24 mouse cellular contexts compared by ENCODE assay signal in genomic region chr11:88251295-88251694, GRCm38 (mm10). TPM values are rescaled to one million over a fixed set of nuclear protein-coding genes. Genes with fewer than 3 reads are reported as not detected.
DNase-seq lines count a peak whose midpoint lies in the region; ATAC-seq and TF ChIP-seq lines count a peak whose summit lies in the region.
"Had no signal": no experiment of that assay in that cellular context is flagged by ENCODE, and none has a peak within 500 bp of the region (broad histone marks: within the 10 kb centered on the region; RNA-seq: fewer than 3 reads in every experiment).

No protein-coding gene starts in this region.

- no peak for ATAC-seq in heart, embryonic 13.5 days (ENCODE audit: extremely low read depth, insufficient number of reproducible peaks, low FRiP score, low TSS enrichment)
- ATAC-seq in heart, postnatal 0 days (ENCODE audit: insufficient read depth, low read depth): no peak
- no peak for ATAC-seq in neural tube, embryonic 11.5 days (ENCODE audit: insufficient read depth, low FRiP score, low TSS enrichment)
- ATAC-seq: activated CD4-positive, CD25-positive, alpha-beta regulatory T cell, adult 4 months; Patski had no signal

- intact Hi-C loops in heart, postnatal 36 days (cut with DNase I): loop anchor here (1.0 kb wide), 1 partner anchor 161 kb away; no protein-coding TSS in a partner anchor
- intact Hi-C loops in left cerebral cortex, postnatal 36 days (cut with DNase I): loop anchor here (5.0 kb wide), 2 partner anchors 161 to 476 kb away; no protein-coding TSS in a partner anchor

- H3K36me3 ChIP-seq in heart, embryonic 13.5 days: no peaks in the 10 kb centered on the region
- H3K36me3 ChIP-seq in heart, postnatal 0 days (replicated peaks; ENCODE audit: control insufficient read depth, insufficient read depth, low read length): no peaks in the 10 kb centered on the region
- no peaks in the 10 kb centered on the region for H3K36me3 ChIP-seq in neural tube, embryonic 11.5 days (ENCODE audit: control insufficient read depth, insufficient read depth, low read length)
- H3K36me3 ChIP-seq: embryonic facial prominence, embryonic 12.5 days; forebrain, embryonic 15.5 days; hindbrain, embryonic 15.5 days had no signal

- H3K9ac ChIP-seq in heart, embryonic 13.5 days: no peak overlapping the region; the same call in 1 of the 2 replicates
- H3K9ac ChIP-seq in heart, postnatal 0 days (replicated peaks; ENCODE audit: low read depth, low read length): no peak overlapping the region
- H3K9ac ChIP-seq in neural tube, embryonic 11.5 days (ENCODE audit: low read length): no peak overlapping the region
- H3K9ac ChIP-seq: embryonic facial prominence, embryonic 12.5 days; hindbrain, embryonic 15.5 days had no signal

- H3K27ac ChIP-seq in heart, embryonic 13.5 days (replicated peaks): peak overlapping the region; percentile 85
- peak overlapping the region; percentile 68 for H3K27ac ChIP-seq in heart, postnatal 0 days (ENCODE audit: low read depth)
- 0 out of 2 replicates have a peak overlapping the region, but pooled peaks have one; percentile 0 for H3K27ac ChIP-seq in neural tube, embryonic 11.5 days (ENCODE audit: low read depth, low read length)
- H3K27ac ChIP-seq: embryonic facial prominence, embryonic 12.5 days; forebrain, embryonic 15.5 days; heart, adult 2 months had no signal

- TF ChIP-seq EP300 in heart, postnatal 0 days (IDR thresholded peaks at IDR 0.05; ENCODE audit: low read depth): no peak

- H3K9me3 ChIP-seq in heart, embryonic 13.5 days: no peaks in the 10 kb centered on the region
- no peaks in the 10 kb centered on the region for H3K9me3 ChIP-seq in heart, postnatal 0 days (replicated peaks; ENCODE audit: control insufficient read depth, low read length)
- no peaks in the 10 kb centered on the region for H3K9me3 ChIP-seq in neural tube, embryonic 11.5 days (ENCODE audit: control insufficient read depth, low read length)
- H3K9me3 ChIP-seq: embryonic facial prominence, embryonic 12.5 days; forebrain, embryonic 15.5 days; hindbrain, embryonic 15.5 days had no signal

- WGBS in heart, embryonic 13.5 days: 80% methylated on average over 7 of the region's 7 CpGs
- WGBS in heart, postnatal 0 days: 79% methylated on average over 7 of the region's 7 CpGs
- 51% methylated on average over 7 of the region's 7 CpGs for WGBS in neural tube, embryonic 11.5 days

- no peak for DNase-seq in heart, postnatal 36 days
- no peak for DNase-seq in heart, postnatal 0 days (ENCODE audit: low spot score)
- no peak for DNase-seq in heart, adult 8-10 months (ENCODE audit: low spot score)
- no peak for DNase-seq in neural tube, embryonic 11.5 days (ENCODE audit: low spot score)
- DNase-seq in neural tube, embryonic 10.5 days (ENCODE audit: extremely low spot score, low spot score): no peak
- no peak for DNase-seq in left cerebral cortex, postnatal 36 days (ENCODE audit: low spot score in 2 of 2)
- DNase-seq: adrenal gland, postnatal 14 days; cerebellum, adult 11-12 months; cerebellum, adult 9-10 months; cerebellum, postnatal 25 days; gastrocnemius, postnatal 36 days had no signal

- H3K4me1 ChIP-seq in heart, embryonic 13.5 days: peaks cover 53% of the 10 kb centered on the region
- peaks cover 20% of the 10 kb centered on the region for H3K4me1 ChIP-seq in heart, postnatal 0 days (ENCODE audit: control insufficient read depth, insufficient read depth)
- peaks cover 35% of the 10 kb centered on the region for H3K4me1 ChIP-seq in neural tube, embryonic 11.5 days (ENCODE audit: control insufficient read depth, insufficient read depth, low read length)

- no peak for TF ChIP-seq CTCF in heart, postnatal 0 days (IDR thresholded peaks at IDR 0.05; ENCODE audit: low read depth)

- no peaks in the 10 kb centered on the region for H3K27me3 ChIP-seq in heart, embryonic 13.5 days (replicated peaks)
- no peaks in the 10 kb centered on the region for H3K27me3 ChIP-seq in heart, postnatal 0 days (ENCODE audit: control insufficient read depth, insufficient read depth, low read length)
- no peaks in the 10 kb centered on the region for H3K27me3 ChIP-seq in neural tube, embryonic 11.5 days (ENCODE audit: control insufficient read depth, insufficient read depth, low read length)
- H3K27me3 ChIP-seq: embryonic facial prominence, embryonic 12.5 days; hindbrain, embryonic 15.5 days; Patski had no signal

- H3K4me3 ChIP-seq in heart, embryonic 13.5 days: no peak overlapping the region
- no peak overlapping the region for H3K4me3 ChIP-seq in heart, postnatal 0 days (ENCODE audit: low read depth, low read length)
- no peak overlapping the region for H3K4me3 ChIP-seq in neural tube, embryonic 11.5 days (ENCODE audit: low read depth, low read length)
- H3K4me3 ChIP-seq: embryonic facial prominence, embryonic 12.5 days; heart, adult 2 months had no signal

- no peak overlapping the region for H3K4me2 ChIP-seq in heart, embryonic 13.5 days
- H3K4me2 ChIP-seq in heart, postnatal 0 days (ENCODE audit: low read depth, low read length): no peak overlapping the region
- H3K4me2 ChIP-seq in neural tube, embryonic 11.5 days (ENCODE audit: low read depth): no peak overlapping the region

RNA-seq across cellular contexts. Expression of gene Ccdc182, which starts 42.6 kb away (rescaled TPM):
- 0.11 TPM in 1 of 2 replicates, not detected in the other for polyA plus RNA-seq in heart, embryonic 13.5 days (2015; fragmentation: Nextera tagmentation; extraction: Ambion mirVana)
- total RNA-seq in heart, postnatal 36 days (2021): not detected
- total RNA-seq in heart, postnatal 0 days (2014; rRNA removed; ENCODE audit: low replicate concordance): not detected in 2 replicates
- not detected in 2 replicates for polyA plus RNA-seq in heart, postnatal 0 days (2015; fragmentation: Nextera tagmentation; extraction: Ambion mirVana)
- total RNA-seq in heart, adult 8-10 months (2022): not detected
- polyA plus RNA-seq in neural tube, embryonic 11.5 days (2014; fragmentation: Nextera tagmentation; extraction: Ambion mirVana): 17.9 and 18.4 TPM in 2 replicates
- not detected for total RNA-seq in left cerebral cortex, postnatal 36 days (2021)
- total RNA-seq: adrenal gland, adult 18-20 months; adrenal gland, postnatal 14 days; CH12.LX; gastrocnemius, adult 8-10 months; gastrocnemius, postnatal 36 days; heart, adult 2 months; hematopoietic stem cell, adult 5-6 weeks had no signal
- polyA plus RNA-seq: activated CD4-positive, CD25-positive, alpha-beta regulatory T cell, adult 4 months; cortical plate, adult 2 months; heart, adult 2 months; intestine, embryonic 16.5 days; Patski had no signal

RNA-seq across cellular contexts. Expression of gene Mrps23, which starts 47.1 kb away (rescaled TPM):
- 76.0 and 82.1 TPM in 2 replicates for polyA plus RNA-seq in heart, embryonic 13.5 days (2015; fragmentation: Nextera tagmentation; extraction: Ambion mirVana)
- total RNA-seq in heart, postnatal 36 days (2021): 100 to 1,000 TPM; 273 to 312 TPM
- total RNA-seq in heart, postnatal 0 days (2014; rRNA removed; ENCODE audit: low replicate concordance): 77.6 and 240 TPM in 2 replicates
- polyA plus RNA-seq in heart, postnatal 0 days (2015; fragmentation: Nextera tagmentation; extraction: Ambion mirVana): 156 TPM in 2 replicates
- 100 to 1,000 TPM; 301 to 345 (median 322) TPM for total RNA-seq in heart, adult 8-10 months (2022)
- polyA plus RNA-seq in neural tube, embryonic 11.5 days (2014; fragmentation: Nextera tagmentation; extraction: Ambion mirVana): 76.3 and 85.5 TPM in 2 replicates
- 10 to 100 TPM; 59.5 to 71.0 TPM for total RNA-seq in left cerebral cortex, postnatal 36 days (2021)

Comparison
In these comparisons a context has a peak if more than half of its experiments do, and no peak if none do; other contexts are left out.
1. H3K27ac ChIP-seq: peak in every context shown above with its lines; median percentile 85 in heart, embryonic 13.5 days; 68 in heart, postnatal 0 days; 0 in neural tube, embryonic 11.5 days.